Mouse (Mus musculus): ENCODE measurements around the gene Crat.

DNA sequence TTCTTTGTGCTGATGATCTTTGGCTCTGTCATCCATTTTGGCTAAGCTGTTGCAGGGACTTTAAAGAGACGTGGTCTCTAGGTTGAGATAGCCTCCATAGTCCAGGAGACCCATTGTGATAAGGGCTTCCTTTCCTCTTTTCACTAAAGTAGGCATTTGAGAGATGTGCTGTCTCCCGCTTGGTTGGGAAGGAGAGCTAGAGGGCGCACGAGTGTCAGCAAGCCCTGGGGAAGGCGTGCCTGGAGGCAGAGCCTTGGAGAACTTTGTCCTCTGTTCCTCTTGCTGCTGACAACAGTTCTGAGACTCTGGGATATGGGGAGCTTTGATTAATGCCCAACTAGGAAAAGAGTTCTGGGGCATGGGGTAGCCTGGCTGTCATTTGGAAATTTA lies 20.5 kb upstream of the Crat start:
- TF ChIP-seq EP300 (IDR thresholded peaks at IDR 0.05) (no peak), CTCF (IDR thresholded peaks at IDR 0.05) (peak; percentile 51)
